Mouse (Mus musculus) NIH3T3 (cell line): ENCODE data around the gene Nup133.

Experiments used
- DNase-seq: peaks from one replicate; pipeline ENCODE4 v3.0.0-alpha.2; 2012; ENCODE audit warnings: low read depth

Nup133 gene

GRCm38 (mm10) chr8:123953686-123954085 is 4.6 kb upstream of the Nup133 start:
- no peak for DNase-seq

GRCm38 (mm10) chr8:123950077-123950802 is 1.2 kb upstream of the Nup133 start:
- DNase-seq = peak; percentile 84

GRCm38 (mm10) chr8:123949686-123949986 is 571 bp upstream of the Nup133 start:
- DNase-seq = no peak

GRCm38 (mm10) chr8:123929026-123929425 is 20.0 kb downstream of the Nup133 start:
- no peak for DNase-seq

GRCm38 (mm10) chr8:123925671-123926070 is 23.4 kb downstream of the Nup133 start:
- no peak for DNase-seq

DNA sequence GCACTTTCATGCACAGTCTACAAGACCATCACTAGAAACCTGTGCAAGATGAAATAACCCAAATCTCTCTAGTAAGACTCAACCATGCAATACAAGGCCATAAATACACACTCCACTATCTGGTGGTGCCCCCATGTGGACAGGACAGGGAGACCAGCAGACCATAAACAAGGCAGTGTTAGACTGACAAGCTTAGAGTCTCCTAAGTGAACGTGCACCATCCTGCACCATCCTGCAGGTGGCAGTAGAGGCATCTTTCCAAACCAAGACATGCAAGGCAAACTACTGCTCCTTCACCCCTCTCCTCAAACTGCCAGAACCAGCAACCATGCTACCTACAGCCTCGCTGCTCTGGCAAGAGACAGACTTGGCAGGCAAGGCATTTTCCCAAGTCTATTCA is 24.3 kb downstream of the Nup133 start:
- peak; percentile 97 for DNase-seq

DNA sequence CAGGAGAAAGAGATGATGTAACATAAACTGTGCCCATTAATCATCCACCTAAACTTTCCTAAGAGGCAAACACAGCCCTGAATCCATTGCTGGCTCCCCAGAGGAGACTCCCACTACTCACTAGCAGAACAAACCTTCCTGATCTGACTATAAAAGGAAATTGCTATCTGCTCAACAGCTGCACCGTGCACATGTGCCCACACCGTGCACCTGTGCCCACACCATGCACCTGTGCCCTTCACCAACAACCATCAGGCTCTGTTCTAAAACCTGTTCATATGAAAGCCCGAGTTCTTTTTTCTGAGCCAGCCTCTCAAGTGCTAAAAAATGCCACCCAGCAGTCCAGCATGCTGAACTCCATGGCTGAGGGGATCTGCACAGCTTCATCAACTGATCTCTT is 34.4 kb downstream of the Nup133 start:
- no peak for DNase-seq

DNA sequence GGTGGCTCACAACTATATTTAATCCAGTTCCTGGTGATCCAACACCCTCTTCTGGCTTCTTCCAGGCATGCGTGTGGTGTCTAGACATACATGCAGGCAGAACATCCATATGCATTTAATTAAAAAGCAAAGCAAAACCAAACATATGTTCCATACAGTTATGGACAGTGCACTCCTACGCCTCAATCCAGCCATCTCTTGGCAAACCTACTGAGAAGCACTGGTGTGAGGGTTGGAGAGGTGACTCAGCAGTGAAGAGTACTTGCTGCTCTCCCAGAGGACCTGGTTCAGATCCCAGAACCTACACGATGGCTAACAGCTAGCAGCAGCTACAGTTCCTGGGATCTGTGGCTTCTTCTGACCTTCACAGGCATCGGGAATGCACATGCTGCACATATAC is 36.8 kb downstream of the Nup133 start:
- peak; percentile 69 for DNase-seq

- no peak for DNase-seq
Measured at GRCm38 (mm10) chr8:123907604-123908003, 41.5 kb downstream of the Nup133 start.

GRCm38 (mm10) chr8:123902653-123903052 is 46.4 kb downstream of the Nup133 start:
- no peak for DNase-seq

GRCm38 (mm10) chr8:123899366-123899765 is 49.7 kb downstream of the Nup133 start:
- DNase-seq = no peak

DNA sequence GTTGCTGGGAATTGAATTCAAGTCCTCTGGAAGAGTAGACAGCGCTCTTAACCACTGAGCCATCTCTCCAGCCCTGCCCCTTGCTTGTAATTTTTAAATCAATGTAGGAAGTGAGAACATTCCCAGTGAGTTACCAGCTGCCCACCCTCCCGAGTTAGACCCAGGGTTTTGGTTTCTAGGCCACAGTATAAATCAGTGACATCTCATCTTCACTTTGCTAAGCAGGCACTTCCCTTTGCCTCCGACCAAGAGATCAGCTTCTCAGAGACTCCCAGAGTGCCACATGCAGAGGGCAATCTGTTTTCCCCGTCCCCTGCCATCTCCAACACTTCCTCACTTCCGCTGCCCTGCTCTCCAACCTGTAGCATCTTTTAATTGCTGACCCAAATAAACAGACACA is 50.5 kb downstream of the Nup133 start:
- no peak for DNase-seq

- no peak for DNase-seq
Measured at GRCm38 (mm10) chr8:123896774-123897173, 52.3 kb downstream of the Nup133 start.

DNA sequence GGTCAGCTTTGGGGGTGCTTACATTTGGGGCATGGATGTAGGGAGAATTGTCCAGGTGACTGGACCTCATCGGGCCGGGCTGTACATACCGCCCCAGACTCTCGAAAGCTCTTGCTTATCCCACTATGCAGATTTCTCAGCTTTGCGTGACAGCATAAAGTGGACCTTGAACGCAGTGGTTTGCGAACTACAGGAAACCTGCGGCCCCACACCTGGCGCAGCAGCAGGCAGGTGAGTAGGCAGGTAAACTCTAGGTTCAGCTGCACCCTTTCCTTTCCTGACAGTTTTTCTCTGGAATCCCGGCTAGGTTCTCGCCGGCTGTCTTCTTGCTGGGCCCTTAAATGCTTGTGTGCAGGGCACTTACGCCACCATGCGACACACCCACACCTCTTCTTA is 52.7 kb downstream of the Nup133 start:
- DNase-seq = no peak

DNA sequence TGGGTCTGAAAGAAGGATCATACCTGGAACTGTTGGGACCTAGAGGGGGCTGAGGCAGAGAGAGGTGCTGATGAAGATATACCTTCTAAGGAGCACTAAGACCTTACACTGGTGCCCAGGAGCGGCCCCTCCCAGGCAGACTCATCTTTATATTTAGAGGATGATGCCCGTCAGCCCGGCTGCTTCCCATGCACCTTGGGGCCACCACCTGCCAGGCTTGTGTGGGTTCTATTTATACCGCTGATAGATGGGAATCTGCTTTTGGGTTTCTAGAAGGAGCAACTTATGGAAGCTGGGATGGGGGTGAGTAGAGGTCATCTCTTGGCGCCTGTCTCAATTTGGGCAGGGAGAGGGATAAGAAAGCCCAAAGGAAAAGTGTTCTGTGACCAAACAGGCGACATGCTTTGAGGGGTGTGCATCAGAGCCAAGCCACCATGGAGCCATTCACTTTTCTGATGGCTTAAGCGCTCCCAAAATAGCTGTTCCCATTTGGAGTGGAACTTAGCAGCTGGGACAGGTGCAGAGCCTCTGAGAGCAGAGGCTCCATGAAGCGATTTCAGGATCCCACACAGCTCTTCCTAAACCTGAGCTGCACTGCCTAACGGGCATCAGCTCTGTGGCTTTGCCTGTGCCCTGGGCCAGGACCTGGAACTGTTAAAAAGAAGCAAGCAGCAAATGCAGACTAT is 53.2 kb downstream of the Nup133 start:
- no peak for DNase-seq

- no peak for DNase-seq
Measured at GRCm38 (mm10) chr8:123895230-123895629, 53.8 kb downstream of the Nup133 start.

DNA sequence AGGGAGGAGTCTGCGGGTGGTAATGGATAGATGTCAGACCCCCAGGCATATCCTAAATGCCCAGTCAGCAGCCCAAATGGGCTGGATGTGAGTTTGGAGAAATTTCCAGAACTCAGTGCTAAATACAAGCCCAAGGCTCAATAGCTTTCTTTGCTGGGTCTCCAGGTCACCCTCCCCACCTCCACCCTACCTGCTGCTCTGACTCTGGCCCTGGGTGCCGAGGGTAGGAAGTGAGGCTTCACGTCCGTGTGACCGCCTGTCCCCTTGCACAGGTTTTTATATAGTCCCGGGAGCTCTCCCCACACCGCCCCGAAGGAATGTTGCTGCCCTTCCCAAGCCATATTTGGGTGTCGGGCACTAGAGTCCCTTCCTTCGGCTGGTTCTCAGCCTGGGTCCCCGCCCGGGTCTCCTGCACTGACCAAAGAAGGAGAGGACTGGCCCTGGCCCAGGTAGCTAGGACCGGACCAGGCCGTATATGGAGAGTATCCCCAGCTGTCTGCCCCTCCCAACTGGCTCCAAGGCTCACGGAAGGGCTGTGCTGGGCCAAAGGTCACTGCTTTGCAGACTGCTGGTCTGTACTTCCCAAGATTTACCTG is 54.5 kb downstream of the Nup133 start, which contains the start of gene Acta1:
Acta1 (minus strand) TSS at position 250 of the 596 bp plus-strand sequence.
- no peak for DNase-seq

- DNase-seq = no peak
Measured at GRCm38 (mm10) chr8:123893413-123893812, 55.7 kb downstream of the Nup133 start.

DNA sequence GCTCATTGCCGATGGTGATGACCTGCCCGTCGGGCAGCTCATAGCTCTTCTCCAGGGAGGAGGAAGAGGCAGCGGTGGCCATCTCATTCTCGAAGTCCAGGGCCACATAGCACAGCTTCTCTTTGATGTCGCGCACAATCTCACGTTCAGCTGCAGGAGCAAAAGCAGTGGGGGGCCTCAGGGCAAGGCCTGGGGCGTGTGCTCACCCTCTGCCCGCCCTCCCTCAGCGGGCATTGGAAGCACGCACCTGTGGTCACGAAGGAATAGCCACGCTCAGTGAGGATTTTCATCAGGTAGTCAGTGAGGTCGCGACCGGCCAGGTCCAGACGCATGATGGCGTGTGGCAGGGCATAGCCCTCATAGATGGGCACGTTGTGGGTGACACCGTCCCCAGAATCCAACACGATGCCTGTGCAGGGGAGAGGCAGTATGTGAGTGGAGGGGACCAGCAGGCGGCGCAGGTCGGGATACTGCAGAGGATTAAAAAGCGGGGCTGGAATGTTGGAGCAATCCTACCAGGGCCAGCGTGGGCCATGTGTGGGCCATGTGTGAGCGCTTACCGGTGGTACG is 56.4 kb downstream of the Nup133 start:
- no peak for DNase-seq

DNA sequence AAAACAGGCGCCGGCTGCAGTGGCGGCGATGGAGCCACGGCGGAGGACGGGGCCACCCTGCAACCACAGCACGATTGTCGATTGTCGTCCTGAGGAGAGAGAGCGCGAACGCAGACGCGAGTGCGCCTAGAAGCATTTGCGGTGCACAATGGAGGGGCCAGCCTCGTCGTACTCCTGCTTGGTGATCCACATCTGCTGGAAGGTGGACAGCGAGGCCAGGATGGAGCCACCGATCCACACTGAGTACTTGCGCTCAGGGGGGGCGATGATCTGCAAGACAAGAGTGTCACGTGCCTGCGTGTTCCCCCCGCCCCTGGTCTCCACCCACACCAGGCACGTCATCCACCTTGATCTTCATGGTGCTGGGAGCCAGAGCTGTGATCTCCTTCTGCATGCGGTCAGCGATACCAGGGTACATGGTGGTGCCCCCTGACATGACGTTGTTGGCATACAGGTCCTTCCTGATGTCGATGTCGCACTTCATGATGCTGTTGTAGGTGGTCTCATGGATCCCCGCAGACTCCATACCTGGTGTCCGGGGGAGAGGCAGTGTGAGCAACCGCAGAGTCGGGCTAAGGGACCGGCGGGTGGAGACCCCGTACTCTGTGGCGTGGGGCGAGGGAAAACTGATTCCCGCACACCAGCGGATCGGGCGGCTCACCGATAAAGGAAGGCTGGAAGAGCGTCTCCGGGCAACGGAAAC is 57.0 kb downstream of the Nup133 start:
- DNase-seq = no peak

DNA sequence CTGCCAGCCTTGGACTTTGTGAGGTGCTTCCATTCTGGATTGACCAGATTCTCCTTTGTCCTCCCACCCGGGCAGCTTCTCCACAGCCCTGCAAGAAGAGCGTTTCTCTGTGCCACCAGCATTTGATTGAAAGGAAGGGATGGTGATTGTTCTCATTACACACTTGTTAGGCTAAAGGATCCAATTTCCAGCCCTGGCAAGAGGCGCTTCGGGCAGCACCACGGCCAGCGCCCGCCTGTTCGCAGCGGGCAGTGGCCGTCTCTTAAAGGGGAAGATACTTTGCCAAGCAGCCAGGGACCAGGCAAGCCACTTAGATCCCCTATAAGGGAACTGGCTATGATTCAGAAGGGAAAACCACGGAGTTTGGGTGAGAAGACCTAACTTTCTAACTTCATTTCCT is 57.8 kb downstream of the Nup133 start:
- peak; percentile 88 for DNase-seq

- no peak for DNase-seq
Measured at GRCm38 (mm10) chr8:123889797-123890196, 59.3 kb downstream of the Nup133 start.
